Mouse (Mus musculus) midbrain, embryonic 13.5 days (tissue): Measurements from ENCODE around the gene Ripk1. TPM values are rescaled to one million over a fixed set of nuclear protein-coding genes. Genes with fewer than 3 reads are reported as not detected.

ENCODE experiments used
- ATAC-seq: fragments of 200-750 bp; cut with Nextera tagmentation; 2 replicates; pipeline ENCODE4 v1.8.0; 2017; ENCODE audit warnings: mild to moderate bottlenecking, moderate TSS enrichment, moderate library complexity
- H3K27ac ChIP-seq: fragments of 300-500 bp; sonication (generic); 2 replicates; pipeline ENCODE4 v1.5.1; 2015; ENCODE audit warnings: inconsistent platforms, mild to moderate bottlenecking, moderate library complexity
- H3K27me3 ChIP-seq: fragments of 300-500 bp; sonication (generic); 2 replicates; pipeline ENCODE4 v1.6.1; 2015; ENCODE audit warnings: mild to moderate bottlenecking, inconsistent platforms
- H3K36me3 ChIP-seq: fragments of 300-500 bp; sonication (generic); 2 replicates; pipeline ENCODE4 v1.6.1; 2015; ENCODE audit warnings: mild to moderate bottlenecking, inconsistent platforms
- H3K4me1 ChIP-seq: fragments of 300-500 bp; sonication (generic); replicated peaks from 2 replicates; pipeline ENCODE4 v1.6.1; 2015; ENCODE audit warnings: inconsistent platforms
- H3K4me2 ChIP-seq: fragments of 300-500 bp; sonication (generic); replicated peaks from 2 replicates; pipeline ENCODE4 v1.6.1; 2015; ENCODE audit warnings: moderate library complexity, mild to moderate bottlenecking, inconsistent platforms
- H3K4me3 ChIP-seq: fragments of 300-500 bp; sonication (generic); replicated peaks from 2 replicates; pipeline ENCODE4 v1.5.1; 2015; ENCODE audit warnings: mild to moderate bottlenecking, inconsistent platforms
- H3K9ac ChIP-seq: fragments of 300-500 bp; sonication (generic); replicated peaks from 2 replicates; pipeline ENCODE4 v1.6.1; 2015; ENCODE audit warnings: mild to moderate bottlenecking, inconsistent platforms
- H3K9me3 ChIP-seq: fragments of 300-500 bp; sonication (generic); 2 replicates; pipeline ENCODE4 v1.6.1; 2016; ENCODE audit warnings: mild to moderate bottlenecking, inconsistent platforms
- whole genome bisulfite sequencing: fragments of 180-500 bp; shearing (Covaris S2); methylation state at CpG from one replicate; pipeline ENCODE4 v1.1.7; 2015; 5-methylcytosine and 5-hydroxymethylcytosine counted together
- polyA plus RNA-seq: library from polyadenylated mRNA; unstranded; fragments of >200 nt; fragmentation: Nextera tagmentation; extraction: Ambion mirVana; gene quantifications from 2 replicates; pipeline ENCODE4 v1.2.1, GENCODE M21; 2015

The Ripk1 gene
- polyA plus RNA-seq = 5.3 and 6.4 TPM in 2 replicates

DNA sequence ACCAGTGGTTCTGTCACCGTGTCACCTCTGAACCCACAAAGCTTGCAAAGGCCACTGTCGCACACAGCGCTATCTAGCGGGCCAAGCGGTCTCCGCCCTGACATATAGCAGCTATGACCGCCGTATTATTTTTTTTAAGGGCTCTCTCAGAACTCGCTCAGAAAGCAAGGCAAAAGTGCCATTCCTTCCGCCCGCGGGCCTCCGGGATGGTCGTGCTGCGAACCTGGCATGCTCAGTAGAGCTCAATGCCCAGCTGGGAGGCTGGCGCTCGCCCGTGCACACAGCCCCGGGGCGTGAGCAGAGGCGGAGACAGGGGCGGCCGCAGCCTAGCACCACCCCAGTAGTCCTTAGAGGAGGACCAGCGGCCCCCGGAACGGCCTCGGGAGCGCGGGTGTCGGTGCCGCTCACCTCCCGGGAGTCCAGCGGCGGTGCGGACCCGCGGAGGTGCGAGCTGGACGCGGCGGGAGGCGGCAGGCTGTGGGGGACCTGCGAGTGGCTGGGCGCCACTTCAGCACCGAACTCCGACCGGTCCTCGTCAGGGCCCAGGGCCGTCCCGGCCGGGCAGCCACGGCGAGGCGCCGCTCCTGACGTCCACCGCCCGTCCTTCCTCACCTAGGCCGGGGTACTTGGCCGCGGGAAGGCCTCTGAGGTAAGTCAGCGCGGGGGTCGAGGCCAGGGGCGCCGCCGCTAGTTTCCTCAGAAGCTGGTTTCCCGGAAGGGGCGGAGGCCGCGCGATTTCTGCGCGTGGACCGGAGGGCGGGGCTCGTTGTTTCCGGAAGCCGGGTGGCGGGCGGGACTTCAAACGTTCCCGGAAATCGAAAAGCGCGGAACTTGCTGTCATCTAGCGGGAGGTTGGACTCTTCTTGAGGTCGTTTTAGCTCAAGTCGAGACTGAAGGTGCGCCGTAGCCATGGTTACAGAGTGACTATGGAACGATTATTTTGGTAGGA is at the start of gene Ripk1, which contains the start of gene Serpinb6a:
Gene Ripk1 (plus strand): TSS at position 306 of the 949 bp plus-strand sequence.
Gene Serpinb6a (minus strand): TSS at position 737 of the 949 bp plus-strand sequence.
- WGBS = under 1% methylated on average over 87 of the region's 92 CpGs
- peak within 1 kb of the TSS; percentile 89 for H3K27ac ChIP-seq
- H3K9me3 ChIP-seq = no peaks in the 10 kb centered on the region
- H3K9ac ChIP-seq = peak within 1 kb of the TSS; percentile 87
- peak within 1 kb of the TSS; percentile 60 for H3K4me2 ChIP-seq
- peaks cover 18% of the 10 kb centered on the region for H3K4me1 ChIP-seq
- no peaks in the 10 kb centered on the region for H3K27me3 ChIP-seq
- H3K4me3 ChIP-seq = peak within 1 kb of the TSS; percentile 83
- peak; percentile 98 for ATAC-seq
- no peaks in the 10 kb centered on the region; the same call in 1 of the 2 replicates for H3K36me3 ChIP-seq

GRCm38 (mm10) chr13:33952947-33953346 is 49.2 kb upstream of the Ripk1 start:
- Histone ChIP-seq H3K27me3 (no peaks in the 10 kb centered on the region), H3K9ac (no peak overlapping the region), H3K4me3 (no peak overlapping the region), H3K4me2 (no peak overlapping the region), H3K9me3 (no peaks in the 10 kb centered on the region), H3K4me1 (no peaks in the 10 kb centered on the region), H3K36me3 (no peaks in the 10 kb centered on the region), H3K27ac (no peak overlapping the region)
- no peak for ATAC-seq
- WGBS = 86% methylated on average over 2 of the region's 2 CpGs

GRCm38 (mm10) chr13:33956571-33957421 is 45.4 kb upstream of the Ripk1 start:
- Histone ChIP-seq H3K9me3 (no peaks in the 10 kb centered on the region), H3K36me3 (no peaks in the 10 kb centered on the region), H3K9ac (no peak overlapping the region), H3K4me1 (no peaks in the 10 kb centered on the region), H3K4me3 (no peak overlapping the region), H3K27me3 (no peaks in the 10 kb centered on the region), H3K4me2 (no peak overlapping the region), H3K27ac (no peak overlapping the region)
- ATAC-seq = peak; percentile 66; the same call in 1 of the 2 replicates
- 42% methylated on average over 6 of the region's 6 CpGs for WGBS

DNA sequence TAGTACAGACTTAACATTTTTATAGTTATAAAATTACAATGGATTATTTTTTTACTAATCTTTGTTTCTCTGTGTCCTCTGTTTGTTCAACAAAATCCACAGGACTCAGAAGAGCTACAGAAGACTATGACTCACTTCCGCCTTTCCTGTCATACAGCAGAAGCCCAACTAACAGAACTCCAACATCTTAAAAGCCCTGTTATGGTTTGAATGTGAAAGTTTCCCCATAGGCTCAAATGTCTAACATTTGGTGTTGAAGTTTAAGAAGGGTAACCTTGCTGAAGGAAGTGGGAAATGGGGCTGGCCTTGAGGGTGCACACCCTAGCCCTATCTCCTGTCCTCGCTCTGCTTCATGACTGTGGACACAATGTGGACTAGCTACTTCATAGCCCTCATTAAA is 42.4 kb upstream of the Ripk1 start:
- Histone ChIP-seq H3K4me2 (no peak overlapping the region), H3K27me3 (no peaks in the 10 kb centered on the region), H3K36me3 (no peaks in the 10 kb centered on the region), H3K4me3 (no peak overlapping the region), H3K4me1 (peaks cover 6% of the 10 kb centered on the region; the same call in 1 of the 2 replicates), H3K27ac (no peak overlapping the region), H3K9ac (no peak overlapping the region), H3K9me3 (no peaks in the 10 kb centered on the region)
- ATAC-seq = no peak
- WGBS = 90% methylated on average over 2 of the region's 2 CpGs

- H3K36me3 ChIP-seq = no peaks in the 10 kb centered on the region
- H3K4me2 ChIP-seq = peak within 1 kb of the TSS; percentile 68
- peaks cover 15% of the 10 kb centered on the region for H3K4me1 ChIP-seq
- 3% methylated on average over 22 of the region's 22 CpGs for WGBS
- H3K27me3 ChIP-seq = no peaks in the 10 kb centered on the region
- peak within 1 kb of the TSS; percentile 63 for H3K27ac ChIP-seq
- ATAC-seq = peak; percentile 92
- H3K9ac ChIP-seq = peak within 1 kb of the TSS; percentile 68
- peak within 1 kb of the TSS; percentile 53 for H3K4me3 ChIP-seq
- no peaks in the 10 kb centered on the region for H3K9me3 ChIP-seq
Observed at GRCm38 (mm10) chr13:33964206-33965046, 37.7 kb upstream of the Ripk1 start, which contains the start of gene Nqo2. TSS of gene Nqo2 (plus strand) at chr13:33964687.

DNA sequence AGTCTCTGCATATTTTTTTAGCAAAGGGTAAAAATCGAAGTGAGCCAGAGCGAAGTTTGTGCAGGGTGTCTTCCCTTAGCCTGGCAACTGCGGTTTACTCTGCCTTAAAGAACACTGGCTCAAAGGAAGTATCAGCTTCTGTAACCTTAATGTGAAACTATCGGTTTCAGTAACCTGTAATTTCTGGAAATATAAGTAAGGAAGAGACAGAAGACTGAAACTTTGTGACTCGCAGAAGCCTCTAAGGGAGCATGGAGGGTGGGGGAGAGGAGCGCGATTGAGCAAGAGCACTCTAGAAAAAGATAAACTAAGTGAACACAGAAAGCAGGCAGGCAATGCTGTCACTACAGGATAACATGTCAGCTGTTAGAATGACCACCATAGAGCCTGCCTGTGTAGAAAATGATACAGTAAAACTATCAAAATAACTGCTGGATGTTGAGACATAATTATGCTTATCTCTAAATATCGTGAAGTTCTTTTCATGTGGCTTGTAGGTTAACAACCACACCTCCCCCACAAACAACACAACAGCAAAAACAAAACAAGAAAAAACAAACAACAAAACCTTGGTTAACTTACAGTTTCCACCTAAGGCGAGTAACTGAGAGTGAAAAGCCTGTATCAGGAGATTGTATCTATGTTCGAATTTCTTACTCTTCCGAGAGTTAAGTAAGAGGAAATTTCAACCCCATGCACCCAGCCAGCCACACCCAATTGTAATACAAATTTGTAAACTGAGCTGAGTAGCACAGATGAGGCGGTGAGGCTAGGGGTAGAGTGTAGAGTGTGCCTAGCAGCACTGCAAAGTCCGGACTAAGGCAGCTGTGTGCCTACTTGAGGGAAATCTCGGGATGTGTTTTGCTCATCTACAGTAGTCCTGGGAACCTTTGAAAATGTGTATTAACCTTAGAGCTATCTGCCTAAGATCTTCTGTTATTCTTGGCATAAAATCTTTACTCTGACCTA is 36.8 kb upstream of the Ripk1 start:
- peak; percentile 51; the same call in 1 of the 2 replicates for ATAC-seq
- peak overlapping the region; percentile 53 for H3K4me3 ChIP-seq
- no peaks in the 10 kb centered on the region for H3K27me3 ChIP-seq
- H3K36me3 ChIP-seq = no peaks in the 10 kb centered on the region
- H3K9me3 ChIP-seq = no peaks in the 10 kb centered on the region
- peak overlapping the region; percentile 68 for H3K9ac ChIP-seq
- H3K27ac ChIP-seq = peak overlapping the region; percentile 63
- peaks cover 15% of the 10 kb centered on the region for H3K4me1 ChIP-seq
- 24% methylated on average over 14 of the region's 14 CpGs for WGBS
- H3K4me2 ChIP-seq = peak overlapping the region; percentile 68

DNA sequence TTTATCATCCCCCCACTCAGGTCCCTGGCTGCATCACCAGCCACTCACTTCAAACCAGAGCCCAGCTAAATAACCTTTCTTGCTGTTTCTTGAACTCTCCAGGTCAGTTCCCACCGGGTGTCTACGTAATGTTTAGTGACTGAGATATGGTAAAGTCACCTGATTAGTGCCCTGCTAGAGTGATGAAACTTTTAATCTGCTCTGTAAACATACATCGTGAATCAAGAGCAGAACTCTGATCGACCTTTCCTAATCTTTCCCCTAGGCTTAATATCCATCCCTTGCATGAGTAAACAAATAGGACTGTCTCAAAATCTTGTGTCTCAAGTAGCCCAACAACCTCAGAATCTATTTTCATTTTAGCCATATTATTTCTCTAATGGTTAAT is 36.1 kb upstream of the Ripk1 start:
- Histone ChIP-seq H3K4me1 (peaks cover 15% of the 10 kb centered on the region), H3K4me3 (no peak overlapping the region), H3K27ac (no peak overlapping the region), H3K9ac (no peak overlapping the region), H3K4me2 (no peak overlapping the region), H3K9me3 (no peaks in the 10 kb centered on the region), H3K36me3 (no peaks in the 10 kb centered on the region), H3K27me3 (no peaks in the 10 kb centered on the region)
- no peak for ATAC-seq
- WGBS = 77% methylated on average over 4 of the region's 4 CpGs

- Histone ChIP-seq H3K4me3 (no peak overlapping the region), H3K9ac (no peak overlapping the region), H3K4me2 (no peak overlapping the region), H3K9me3 (no peaks in the 10 kb centered on the region), H3K36me3 (no peaks in the 10 kb centered on the region), H3K4me1 (peaks cover 15% of the 10 kb centered on the region), H3K27ac (no peak overlapping the region), H3K27me3 (no peaks in the 10 kb centered on the region)
- no peak for ATAC-seq
Observed at GRCm38 (mm10) chr13:33966574-33966973, 35.6 kb upstream of the Ripk1 start.

GRCm38 (mm10) chr13:33989625-33990024 is 12.5 kb upstream of the Ripk1 start:
- Histone ChIP-seq H3K9me3 (no peaks in the 10 kb centered on the region), H3K4me3 (no peak overlapping the region), H3K36me3 (peaks cover 4% of the 10 kb centered on the region; the same call in 1 of the 2 replicates), H3K4me2 (no peak overlapping the region), H3K9ac (no peak overlapping the region), H3K27ac (no peak overlapping the region), H3K4me1 (no peaks in the 10 kb centered on the region), H3K27me3 (no peaks in the 10 kb centered on the region)
- ATAC-seq = no peak
- WGBS = 86% methylated on average over 5 of the region's 5 CpGs

DNA sequence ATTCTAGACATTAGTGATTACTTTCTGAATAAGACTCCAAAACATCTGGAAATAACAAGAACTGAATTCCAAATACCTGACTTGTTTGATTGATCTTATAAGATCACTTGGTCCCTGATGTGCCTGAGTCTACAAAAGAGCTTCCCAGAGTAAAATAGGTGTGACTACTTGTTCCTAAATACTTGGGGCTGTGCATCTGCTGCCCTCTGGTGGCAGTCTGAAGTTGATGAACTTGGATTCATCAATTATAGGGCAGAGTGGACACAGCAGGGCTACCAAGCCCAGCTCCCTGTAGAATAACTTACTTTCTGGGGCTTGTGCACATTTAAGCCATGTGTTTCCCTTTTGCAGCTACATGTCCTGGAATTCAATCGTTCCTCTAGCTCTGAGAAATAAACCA is 7.0 kb upstream of the Ripk1 start:
- 0 out of 2 replicates have a peak, but pooled peaks have one; percentile 50 for ATAC-seq
- WGBS = 36% methylated on average over 1 of the region's 1 CpGs
- H3K4me2 ChIP-seq = no peak overlapping the region

More for the DNA sequence above, 7.0 kb upstream of the Ripk1 start:
- Histone ChIP-seq H3K4me1 (no peaks in the 10 kb centered on the region), H3K9ac (no peak overlapping the region), H3K36me3 (peaks cover 9% of the 10 kb centered on the region; the same call in 1 of the 2 replicates), H3K27ac (no peak overlapping the region), H3K27me3 (no peaks in the 10 kb centered on the region), H3K9me3 (no peaks in the 10 kb centered on the region), H3K4me3 (no peak overlapping the region)
